Mouse (Mus musculus) urinary bladder, postnatal 36 days (tissue): ENCODE results near the gene Olfr1507.

ENCODE experiments used
- DNase-seq, 2 experiments: peaks; one replicate each; pipeline ENCODE4 v3.0.0; 2022; ENCODE audit warnings: low spot score in 2 of 2, mixed read lengths in 1 of 2

The Olfr1507 gene

DNA sequence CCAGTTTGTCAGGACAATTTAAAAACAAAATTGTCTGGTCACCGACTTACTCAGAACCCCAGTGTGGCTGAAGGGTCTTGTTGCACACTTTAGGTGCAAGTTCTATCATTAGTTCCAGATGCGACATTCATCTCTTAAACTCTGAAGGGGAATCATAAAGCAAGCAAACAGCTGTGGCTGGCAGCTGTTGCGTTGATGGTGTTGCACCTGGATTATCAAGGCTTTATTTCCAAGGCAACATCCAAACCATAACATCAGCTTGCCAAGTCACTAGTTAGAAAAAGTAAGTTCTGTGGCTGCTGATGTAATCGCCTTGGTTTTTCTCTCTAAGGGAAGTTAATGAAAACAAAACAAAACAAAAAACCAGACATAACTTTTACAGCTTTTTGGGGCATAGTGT is at the start of gene Olfr1507:
TSS of gene Olfr1507 (minus strand) at position 234 of the 400 bp plus-strand sequence.
- no peak for DNase-seq

DNA sequence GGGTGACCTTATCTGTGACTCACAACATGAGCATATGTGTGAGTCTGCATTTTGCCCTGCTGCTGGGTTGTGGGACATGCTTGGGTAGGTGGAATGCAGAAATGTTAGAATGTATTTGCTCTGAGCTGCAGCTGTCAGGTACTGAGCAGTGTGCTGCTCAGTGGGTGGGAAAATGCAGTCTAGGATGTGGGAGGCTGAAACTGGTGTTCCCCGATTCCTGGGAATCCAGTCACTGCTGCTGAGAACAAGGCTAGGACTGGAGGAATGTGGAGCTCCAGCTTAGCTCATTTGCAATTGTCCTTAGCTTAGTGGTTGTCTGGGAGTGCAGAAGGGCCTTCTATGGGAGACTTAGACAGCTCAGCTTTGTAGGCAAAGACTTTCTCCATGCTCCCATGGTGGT is 37.8 kb upstream of the Olfr1507 start:
- no peak for DNase-seq

DNA sequence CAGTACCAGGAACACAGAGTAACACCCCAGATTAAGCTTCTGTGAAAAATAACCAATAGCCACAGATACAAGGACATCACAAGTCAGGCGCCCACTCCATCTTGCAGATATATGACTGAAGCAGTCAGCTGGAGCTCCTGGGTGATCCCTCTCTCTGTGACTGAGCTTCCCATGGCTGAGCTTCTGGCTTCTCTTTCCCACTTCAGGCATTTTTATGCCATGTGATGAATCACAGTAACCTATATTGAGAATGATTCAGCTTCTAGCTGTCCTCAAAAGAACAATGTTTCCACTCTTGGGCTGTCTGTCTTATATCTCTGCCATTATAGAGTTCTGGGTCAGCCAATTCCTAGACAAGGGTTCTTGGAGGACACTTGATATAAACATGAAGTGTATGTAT is 29.4 kb upstream of the Olfr1507 start:
- no peak for DNase-seq

DNA sequence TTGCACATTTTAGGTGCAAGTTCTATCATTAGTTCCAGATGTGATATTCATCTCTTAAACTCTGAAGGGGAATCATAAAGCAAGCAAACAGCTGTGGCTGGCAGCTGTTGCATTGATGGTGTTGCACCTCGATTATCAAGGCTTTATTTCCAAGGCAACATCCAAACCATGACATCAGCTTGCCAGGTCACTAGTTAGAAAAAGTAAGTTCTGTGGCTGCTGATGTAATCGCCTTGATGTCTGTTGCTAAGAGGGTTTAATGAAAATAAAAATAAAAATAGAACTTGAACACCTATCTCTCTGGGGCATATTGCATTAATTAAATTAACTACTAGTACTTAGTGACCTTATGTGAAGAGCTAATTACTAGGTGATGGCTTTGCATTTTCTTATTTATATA is 28.2 kb downstream of the Olfr1507 start, which contains the start of gene Olfr1508:
TSS of gene Olfr1508 (minus strand) at position 101 of the 400 bp plus-strand sequence.
- no peak for DNase-seq

DNA sequence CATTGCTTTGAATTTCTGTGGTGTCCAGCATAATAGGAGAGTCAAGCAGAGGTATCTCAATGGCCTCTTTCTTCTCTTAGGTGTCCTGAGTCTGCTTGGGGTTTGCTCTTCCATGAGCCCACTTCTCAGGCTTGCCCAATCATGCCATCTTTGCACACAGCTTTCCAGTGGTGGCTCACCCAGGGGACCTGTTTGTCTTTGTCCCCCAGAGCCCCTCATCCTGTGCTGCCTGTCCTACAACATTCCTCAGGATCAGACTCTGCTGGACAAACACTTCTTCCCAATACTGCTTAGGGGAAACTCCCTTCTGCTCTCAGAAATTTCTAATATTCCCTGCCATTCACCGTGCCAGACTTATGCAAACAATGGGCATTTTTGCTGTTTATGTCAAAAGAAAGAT is 29.8 kb downstream of the Olfr1507 start:
- DNase-seq: no peak

DNA sequence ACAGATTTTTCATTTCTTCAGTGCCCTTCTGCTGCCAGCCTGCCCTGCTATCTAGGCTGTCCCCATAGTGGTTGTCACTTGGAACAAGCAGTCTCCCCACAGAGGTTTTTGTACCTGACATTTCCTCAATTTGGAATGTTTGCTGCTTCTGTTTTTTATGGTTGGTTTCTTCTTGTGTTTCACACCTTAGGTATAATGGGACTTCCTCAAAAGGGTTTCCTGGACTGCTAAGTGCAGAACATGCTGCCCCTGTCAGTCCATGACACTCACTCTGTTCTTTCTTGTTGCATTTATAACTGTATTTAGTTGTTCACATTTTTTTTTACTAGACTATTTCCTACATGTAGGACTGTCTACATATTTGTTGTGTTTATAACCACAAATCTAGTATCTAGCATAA is 33.6 kb downstream of the Olfr1507 start:
- no peak for DNase-seq

DNA sequence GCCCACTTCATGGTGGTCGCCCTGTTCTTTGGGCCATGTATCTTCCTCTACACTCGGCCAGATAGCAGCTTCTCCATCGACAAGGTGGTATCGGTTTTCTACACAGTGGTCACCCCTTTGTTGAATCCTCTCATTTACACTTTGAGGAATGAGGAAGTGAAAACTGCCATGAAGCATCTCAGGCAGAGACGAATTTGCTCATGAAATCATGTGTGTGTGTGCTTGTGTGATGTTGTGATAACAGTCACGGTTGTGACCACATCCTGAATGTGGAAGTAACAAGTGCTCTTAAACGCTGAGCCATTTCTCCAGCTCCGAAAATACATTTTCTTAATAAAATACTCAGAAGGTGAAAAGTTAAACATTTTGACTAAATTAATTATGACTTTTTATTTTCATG is 44.4 kb downstream of the Olfr1507 start:
- no peak for DNase-seq

DNA sequence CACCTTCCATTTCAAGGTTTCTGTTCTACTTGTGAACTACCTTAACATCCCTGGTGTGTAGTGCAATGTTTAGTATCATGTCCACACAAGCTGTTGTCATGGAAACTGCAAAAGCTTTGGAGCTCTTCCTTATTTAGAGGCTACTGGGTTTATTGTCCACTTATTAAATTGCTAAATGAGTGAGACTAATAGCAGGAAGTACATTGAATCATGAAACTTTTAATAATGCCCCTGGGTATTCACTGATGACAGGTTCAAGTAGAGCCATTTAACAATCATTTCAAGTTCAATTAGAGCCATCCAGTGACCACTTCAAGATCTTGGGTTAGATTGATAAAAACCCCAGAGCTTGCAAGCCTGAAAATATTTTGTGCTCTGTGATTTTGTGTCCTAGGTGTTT is 52.9 kb downstream of the Olfr1507 start, which contains the start of gene Olfr1509:
TSS of gene Olfr1509 (plus strand) at position 301 of the 400 bp plus-strand sequence.
- no peak for DNase-seq
